Mouse (Mus musculus) small intestine, adult 2 months (tissue): ENCODE measurements around the gene Gsto1.

Experiments
- CTCF ChIP-seq: fragments of 200-500 bp; IDR thresholded peaks from 2 replicates; pipeline ENCODE4 v1.5.1; 2012; ENCODE audit warnings: low read depth, mild to moderate bottlenecking, control low read depth, inconsistent platforms, low read length, moderate library complexity, mixed read lengths; ENCODE audit not compliant: insufficient replicate concordance, insufficient read length; ENCODE audit errors: extremely low read depth
- POLR2A ChIP-seq: fragments of 200-500 bp; IDR thresholded peaks from 2 replicates; pipeline ENCODE4 v1.6.1; 2012; ENCODE audit warnings: low read depth, mild to moderate bottlenecking, control low read depth, inconsistent platforms, low read length, moderate library complexity

DNA sequence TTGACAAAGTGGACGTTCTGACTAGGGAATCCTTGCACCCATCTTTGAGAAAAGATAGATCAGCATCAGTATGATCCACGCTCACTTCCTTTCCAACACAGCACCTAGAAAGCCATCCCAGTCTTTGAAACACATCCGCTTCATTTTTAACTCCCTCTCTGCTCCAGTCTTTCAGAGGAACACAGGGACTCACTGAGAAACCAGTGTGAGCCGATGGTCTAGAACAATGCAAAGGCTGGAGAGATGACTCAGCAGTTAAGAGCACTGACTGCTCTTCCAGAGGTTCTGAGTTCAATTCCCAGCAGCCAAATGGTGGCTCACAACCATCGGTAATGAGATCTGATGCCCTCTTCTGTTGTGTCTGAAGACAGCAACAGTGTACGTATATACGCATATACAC is 19.0 kb upstream of the Gsto1 start:
- TF ChIP-seq CTCF (no peak), POLR2A (no peak)
